10 mouse cellular contexts compared by ENCODE assay signal in genomic region chr14:118883344-118884249, GRCm38 (mm10). TPM values are rescaled to one million over a fixed set of nuclear protein-coding genes. Genes with fewer than 3 reads are reported as not detected.
DNase-seq lines count a peak whose midpoint lies in the region; ATAC-seq and TF ChIP-seq lines count a peak whose summit lies in the region.
"Had no signal": no experiment of that assay in that cellular context is flagged by ENCODE, and none has a peak within 500 bp of the region (broad histone marks: within the 10 kb centered on the region; RNA-seq: fewer than 3 reads in every experiment).

No protein-coding gene starts in this region.

- H3K4me3 ChIP-seq in liver, embryonic 14.5 days (ENCODE audit: insufficient read depth in 1 of 2, low read depth in 2 of 2, low read length in 2 of 2) = peak overlapping the region; percentile 6 to 33; a peak in 3 of 4 replicates
- H3K4me3 ChIP-seq: hindbrain, embryonic 13.5 days; layer of hippocampus, adult 2 months had no signal

- H3K27ac ChIP-seq in liver, embryonic 14.5 days = peak overlapping the region; percentile 66
- H3K27ac ChIP-seq: hindbrain, embryonic 13.5 days; layer of hippocampus, adult 2 months had no signal

- WGBS in liver, embryonic 14.5 days (ENCODE audit: insufficient replicate concordance) = 45% methylated on average over 18 of the region's 18 CpGs

- no peak for DNase-seq in frontal cortex, postnatal 14 days (ENCODE audit: low spot score in 2 of 2)
- DNase-seq in kidney, postnatal 10 days = peak; percentile 31
- DNase-seq in kidney, postnatal 14 days = no peak
- DNase-seq in c-Kit-negative CD71-positive TER-119-positive erythroid progenitor cells, embryonic 14.5 days (ENCODE audit: low read depth, low spot score) = peak; percentile 32
- peak; percentile 58 to 66 (median 60) for DNase-seq in liver, embryonic 14.5 days (ENCODE audit: low read depth in 3 of 3, low spot score in 3 of 3)
- DNase-seq in adipocyte (ENCODE audit: low spot score) = no peak
- no peak for DNase-seq in B cell, adult 2 months

- peak overlapping the region; percentile 34 for H3K9ac ChIP-seq in liver, embryonic 14.5 days (replicated peaks)
- H3K9ac ChIP-seq: hindbrain, embryonic 13.5 days had no signal

- TF ChIP-seq EP300 in liver, embryonic 14.5 days (IDR thresholded peaks at IDR 0.05; ENCODE audit: low read depth) = peak; percentile 76

- peak overlapping the region; percentile 59 for H3K4me2 ChIP-seq in liver, embryonic 14.5 days (ENCODE audit: low read depth)
- H3K4me2 ChIP-seq: hindbrain, embryonic 13.5 days had no signal

- no peaks in the 10 kb centered on the region for H3K9me3 ChIP-seq in liver, embryonic 14.5 days (ENCODE audit: control insufficient read depth, low read length)
- H3K9me3 ChIP-seq: hindbrain, embryonic 13.5 days had no signal

- H3K36me3 ChIP-seq in liver, embryonic 14.5 days (replicated peaks; ENCODE audit: control insufficient read depth, insufficient read depth, low read depth) = no peaks in the 10 kb centered on the region

- H3K4me1 ChIP-seq in liver, embryonic 14.5 days (replicated peaks; ENCODE audit: control insufficient read depth in 2 of 2, insufficient read depth in 2 of 2, low read length in 1 of 2) = peaks cover 14 to 32% of the 10 kb centered on the region in 2 experiments
- H3K4me1 ChIP-seq: hindbrain, embryonic 13.5 days had no signal

- no peak for TF ChIP-seq CTCF in liver, embryonic 14.5 days (IDR thresholded peaks at IDR 0.05; ENCODE audit: low read depth)

- peak; percentile 66 for ATAC-seq in frontal cortex, adult (ENCODE audit: low TSS enrichment)
- peak; percentile 94 for ATAC-seq in liver, embryonic 14.5 days (ENCODE audit: insufficient read depth)

- H3K27me3 ChIP-seq in liver, embryonic 14.5 days (ENCODE audit: control insufficient read depth, insufficient read depth, low read length) = no peaks in the 10 kb centered on the region
- H3K27me3 ChIP-seq: hindbrain, embryonic 13.5 days had no signal

RNA-seq across cellular contexts. Expression of gene Dzip1, which starts 41.7 kb away (rescaled TPM):
- 1.0 and 1.5 TPM in 2 replicates for polyA plus RNA-seq in liver, embryonic 14.5 days (2012; rRNA removed)
- polyA plus RNA-seq in liver, embryonic 14.5 days (2014; fragmentation: Nextera tagmentation; extraction: Ambion mirVana) = 1.4 and 1.9 TPM in 2 replicates

RNA-seq across cellular contexts. Expression of gene Dnajc3, which starts 54.2 kb away (rescaled TPM):
- polyA plus RNA-seq in liver, embryonic 14.5 days (2012; rRNA removed) = 8.0 and 12.7 TPM in 2 replicates
- 28.3 and 29.7 TPM in 2 replicates for polyA plus RNA-seq in liver, embryonic 14.5 days (2014; fragmentation: Nextera tagmentation; extraction: Ambion mirVana)

Comparison
In these comparisons a context has a peak if more than half of its experiments do, and no peak if none do; other contexts are left out.
1. DNase-seq: peak in kidney, postnatal 10 days (single experiment), c-Kit-negative CD71-positive TER-119-positive erythroid progenitor cells, embryonic 14.5 days (single experiment) and liver, embryonic 14.5 days (3 of 3); none in frontal cortex, postnatal 14 days (0 of 2), kidney, postnatal 14 days (single experiment), adipocyte (single experiment) and B cell, adult 2 months (0 of 2).